Mouse (Mus musculus) heart, embryonic 11.5 days (tissue): ENCODE measurements at regions not wholly inside any gene's neighbourhood (a gene's known extent, or its start where the extent isn't known, plus 50 kb on each side); places are given as distances from the start of the nearest gene placed in this dataset.
"Not testable (repeated sequence)": the region's sequence is repeated elsewhere in the genome, so short reads cannot be mapped to it uniquely, and the experiment has no call there.

ENCODE experiments used
- ATAC-seq: fragments of 200-750 bp; cut with Nextera tagmentation; replicated peaks from 2 replicates; pipeline ENCODE4 v1.8.0; 2017; ENCODE audit warnings: moderate library complexity; ENCODE audit not compliant: insufficient number of reproducible peaks, low FRiP score, low TSS enrichment
- H3K27ac ChIP-seq: fragments of 300-500 bp; sonication (generic); 2 replicates; pipeline ENCODE4 v1.5.1; 2014; ENCODE audit warnings: mild to moderate bottlenecking, low read depth, low read length
- H3K27me3 ChIP-seq: fragments of 300-500 bp; sonication (generic); 2 replicates; pipeline ENCODE4 v1.6.1; 2014; ENCODE audit warnings: mild to moderate bottlenecking, low read length, mixed read lengths; ENCODE audit not compliant: control insufficient read depth, insufficient read depth
- H3K36me3 ChIP-seq: fragments of 300-500 bp; sonication (generic); 2 replicates; pipeline ENCODE4 v1.6.1; 2014; ENCODE audit warnings: mild to moderate bottlenecking, low read length, moderate library complexity, mixed read lengths; ENCODE audit not compliant: control insufficient read depth, insufficient read depth
- H3K4me1 ChIP-seq: fragments of 300-500 bp; sonication (generic); 2 replicates; pipeline ENCODE4 v1.6.1; 2014; ENCODE audit warnings: low read length; ENCODE audit not compliant: control insufficient read depth, insufficient read depth
- H3K4me2 ChIP-seq: fragments of 300-500 bp; sonication (generic); 2 replicates; pipeline ENCODE4 v1.6.1; 2014; ENCODE audit warnings: mild to moderate bottlenecking, moderate library complexity
- H3K4me3 ChIP-seq: fragments of 300-500 bp; sonication (generic); 2 replicates; pipeline ENCODE4 v1.5.1; 2014; ENCODE audit warnings: low read depth, low read length
- H3K9ac ChIP-seq: fragments of 300-500 bp; sonication (generic); 2 replicates; pipeline ENCODE4 v1.6.1; 2014; ENCODE audit warnings: mild to moderate bottlenecking, low read depth, low read length, moderate library complexity
- H3K9me3 ChIP-seq: fragments of 300-500 bp; sonication (generic); replicated peaks from 2 replicates; pipeline ENCODE4 v1.6.1; 2016; ENCODE audit warnings: low read length; ENCODE audit not compliant: control insufficient read depth
- WGBS: fragments of 180-500 bp; shearing (Covaris S2); extraction: QIAGEN DNeasy Blood & Tissue Kit; methylation state at CpG from one replicate; pipeline ENCODE4 v1.1.7; 2014; ENCODE audit not compliant: insufficient replicate concordance; 5-methylcytosine and 5-hydroxymethylcytosine counted together

- 85% methylated on average over 1 of the region's 1 CpGs for WGBS
These were observed 76.3 kb upstream of the Gucy1a1 start for GRCm38 (mm10) chr3:82221924-82222323.

GRCm38 (mm10) chr3:82219192-82219885 is 73.8 kb upstream of the Gucy1a1 start:
- not testable (repeated sequence) for H3K4me2 ChIP-seq
- WGBS = 64% methylated on average over 1 of the region's 1 CpGs
- ATAC-seq = peak; percentile 61; the same call in 1 of the 2 replicates

More at GRCm38 (mm10) chr3:82221924-82222323, 76.3 kb upstream of the Gucy1a1 start:
- no peak overlapping the region for H3K9ac ChIP-seq
- H3K27me3 ChIP-seq = no peaks in the 10 kb centered on the region
- no peak overlapping the region for H3K27ac ChIP-seq
- no peaks in the 10 kb centered on the region for H3K4me1 ChIP-seq
- no peak overlapping the region for H3K4me3 ChIP-seq
- ATAC-seq = no peak
- H3K4me2 ChIP-seq = no peak overlapping the region
- no peaks in the 10 kb centered on the region for H3K36me3 ChIP-seq
- no peaks in the 10 kb centered on the region for H3K9me3 ChIP-seq

GRCm38 (mm10) chr3:82214566-82215465 is 69.2 kb upstream of the Gucy1a1 start:
- Histone ChIP-seq H3K36me3 (no peaks in the 10 kb centered on the region), H3K9ac (no peak overlapping the region), H3K4me2 (no peak overlapping the region), H3K27ac (no peak overlapping the region), H3K27me3 (no peaks in the 10 kb centered on the region), H3K4me3 (no peak overlapping the region), H3K4me1 (no peaks in the 10 kb centered on the region), H3K9me3 (no peaks in the 10 kb centered on the region)
- ATAC-seq = no peak
- 77% methylated on average over 6 of the region's 6 CpGs for WGBS

More at GRCm38 (mm10) chr3:82219192-82219885, 73.8 kb upstream of the Gucy1a1 start:
- H3K27ac ChIP-seq, H3K4me1 ChIP-seq, H3K4me3 ChIP-seq, H3K9ac ChIP-seq, H3K36me3 ChIP-seq, H3K27me3 ChIP-seq, H3K9me3 ChIP-seq: not testable (repeated sequence)

GRCm38 (mm10) chr3:82207321-82207720 is 61.7 kb upstream of the Gucy1a1 start:
- Histone ChIP-seq H3K27me3 (no peaks in the 10 kb centered on the region), H3K4me2 (no peak overlapping the region), H3K4me3 (no peak overlapping the region), H3K36me3 (no peaks in the 10 kb centered on the region), H3K4me1 (no peaks in the 10 kb centered on the region), H3K9ac (no peak overlapping the region), H3K9me3 (no peaks in the 10 kb centered on the region), H3K27ac (no peak overlapping the region)
- ATAC-seq = no peak
- WGBS = 77% methylated on average over 5 of the region's 5 CpGs
